Mouse (Mus musculus) embryonic stem cell, embryonic (primary cell): Measurements from ENCODE around the gene Clcn7.

Source experiments
- CTCF ChIA-PET, 4 experiments: fragments of 300-600 bp in 2 of 4; fragments of 350-600 bp in 2 of 4; sonication (Branson Sonifier 250); formaldehyde crosslinking; loops; one replicate each; lab custom pipeline; 2022; ENCODE audit warnings: inconsistent platforms in 2 of 4; lab: Charles Lee
- POLR2A ChIA-PET, 4 experiments: fragments of 300-600 bp in 2 of 4; fragments of 350-600 bp in 2 of 4; sonication (Branson Sonifier 250); formaldehyde crosslinking; loops; one replicate each; lab custom pipeline; 2022; ENCODE audit warnings: antibody characterized with exemption in 4 of 4, inconsistent platforms in 1 of 4; lab: Charles Lee

Gene Clcn7

DNA sequence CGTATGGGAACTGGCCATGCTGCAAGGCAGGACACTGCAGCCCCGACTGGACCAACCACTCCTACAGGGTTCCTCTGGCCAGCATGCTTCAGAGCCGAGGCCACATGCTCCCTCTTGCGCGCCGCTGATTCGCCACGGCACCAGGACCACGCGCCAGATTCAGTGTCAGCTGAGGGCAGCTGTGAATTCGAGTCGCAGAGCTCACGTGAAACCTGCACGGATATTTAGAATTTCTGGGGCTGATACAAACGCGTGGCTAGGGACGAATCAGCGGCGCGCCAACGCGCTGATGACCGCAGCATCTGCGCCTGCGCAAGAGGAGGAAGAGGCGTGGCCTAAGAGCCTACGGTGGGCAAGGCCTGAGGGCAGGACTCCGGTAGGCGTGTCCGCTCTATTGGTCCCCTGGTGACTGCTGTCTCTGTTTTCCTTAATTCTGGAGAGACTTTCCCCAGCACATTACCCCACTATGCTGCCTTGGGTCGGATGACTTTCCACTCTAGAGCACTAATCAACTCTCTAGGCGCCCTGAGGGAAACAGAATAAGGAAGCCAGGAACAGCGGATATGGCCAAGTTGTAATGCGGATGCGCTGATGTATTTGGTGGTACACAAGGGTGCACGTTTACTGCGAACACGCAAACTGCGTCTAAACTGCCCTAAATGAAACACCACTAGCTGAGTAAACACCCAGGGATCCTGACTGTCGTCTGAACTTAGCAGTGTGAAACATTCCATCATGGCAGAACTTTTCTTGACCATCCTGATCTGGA lies 17.3 kb upstream of the Clcn7 start, which contains the start of gene Telo2:
Gene Telo2 (minus strand): TSS at position 304 of the 769 bp plus-strand sequence.
- POLR2A ChIA-PET: interaction anchor here in 3 of 4 experiments (0.6 to 3.1 kb wide), 13 partner anchors 9 to 455 kb away, joined by 3 to 11 read pairs (median 3); partner anchors contain the start of genes BC003965 (in 2 of the 3), Gnptg (in 1 of the 3), Sox8 (in 1 of the 3) and Spsb3 (in 1 of the 3)
- CTCF ChIA-PET: interaction anchor here in 3 of 4 experiments (0.6 to 2.2 kb wide), 8 partner anchors 11 to 246 kb away, joined by 3 to 12 read pairs (median 3); partner anchors contain the start of genes Eme2 (in 1 of the 3), Gnptg (in 1 of the 3), Mrps34 (in 1 of the 3) and Tsr3 (in 1 of the 3)

DNA sequence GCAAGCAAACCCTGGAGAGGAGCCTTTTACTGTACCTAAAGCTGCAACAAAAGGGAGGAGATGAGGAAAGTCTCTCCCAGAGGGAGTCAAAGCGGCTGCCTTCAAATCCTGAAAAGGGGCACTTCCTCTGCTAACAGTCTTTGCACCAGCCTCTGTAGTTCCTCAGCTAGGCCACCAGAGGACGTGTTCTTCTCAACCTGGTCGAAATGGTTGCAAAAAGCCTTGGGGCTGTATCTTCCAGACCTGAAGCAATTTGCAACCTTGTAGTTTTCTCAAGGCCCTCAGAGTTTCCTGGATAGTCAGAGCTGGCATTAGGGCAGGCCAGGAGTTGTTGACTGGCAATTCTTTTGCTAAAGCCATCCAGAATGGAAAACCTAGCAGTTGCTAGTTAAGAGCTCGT lies 15.9 kb upstream of the Clcn7 start:
- CTCF ChIA-PET: interaction anchor here (0.5 to 2.2 kb wide), 21 partner anchors 10 to 1127 kb away, joined by 3 to 13 read pairs (median 3); partner anchors contain the start of genes Fam234a (in 1 of the 4), Gnptg (in 1 of the 4), Tsr3 (in 1 of the 4) and Ube2i (in 1 of the 4)
- POLR2A ChIA-PET: interaction anchor here in 3 of 4 experiments (0.6 to 3.1 kb wide), 20 partner anchors 7 to 751 kb away, joined by 3 to 13 read pairs (median 4); partner anchors contain the start of genes Clcn7 (in 2 of the 3), BC003965 (in 1 of the 3), Mcrip2 (in 1 of the 3) and Ube2i (in 1 of the 3)

DNA sequence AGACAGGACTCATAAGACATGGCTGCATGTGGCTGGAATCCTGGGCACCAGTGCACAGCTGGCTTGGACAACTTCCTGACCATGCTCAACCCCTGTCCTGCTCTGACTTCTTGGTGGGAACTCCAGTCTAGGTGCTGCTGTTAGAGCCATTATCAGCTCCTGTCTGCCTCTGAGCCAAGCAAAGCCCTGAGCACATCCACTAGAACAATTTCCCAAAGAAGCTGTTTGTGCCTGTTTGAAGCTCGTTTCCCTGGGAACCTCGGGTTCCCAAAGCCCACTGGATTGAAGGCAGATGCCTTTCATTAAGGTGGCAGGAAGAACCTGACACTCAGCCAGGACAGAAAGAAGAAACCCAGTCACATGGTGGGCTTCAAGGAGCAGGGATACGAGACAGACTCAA lies 12.8 kb upstream of the Clcn7 start, which contains the start of gene Ptx4:
Gene Ptx4 (plus strand): TSS at position 355 of the 400 bp plus-strand sequence.
- CTCF ChIA-PET: interaction anchor here in 2 of 4 experiments (0.5 to 1.3 kb wide), 3 partner anchors 9 to 241 kb away, joined by 3 to 6 read pairs (median 4); no protein-coding TSS in a partner anchor
- POLR2A ChIA-PET: interaction anchor here in 3 of 4 experiments (0.6 to 0.7 kb wide), 3 partner anchors 52 to 129 kb away, joined by 3 to 5 read pairs (median 4); no protein-coding TSS in a partner anchor

DNA sequence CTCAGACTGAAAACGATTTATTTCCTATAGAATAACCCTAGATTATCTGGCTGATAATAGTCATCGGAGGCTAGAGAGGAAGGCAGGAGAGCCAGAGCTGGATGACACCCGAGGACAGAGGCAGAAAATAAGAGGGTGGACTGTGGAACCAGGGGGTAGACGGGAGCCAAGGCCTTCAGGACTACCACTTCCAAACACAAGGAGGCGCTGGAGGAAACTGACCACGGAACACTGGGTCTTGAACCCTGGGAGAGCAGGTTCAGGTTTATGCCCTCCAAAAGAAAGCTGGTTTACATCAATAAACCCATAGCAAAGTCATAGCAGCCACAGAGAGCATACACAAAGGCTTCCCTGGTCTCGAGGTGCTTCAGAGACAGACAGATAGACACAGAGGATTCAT lies 9.2 kb upstream of the Clcn7 start:
- ChIA-PET CTCF (interaction anchor here in 3 of 4 experiments (0.7 to 1.2 kb wide), 4 partner anchors 16 to 161 kb away, joined by 3 read pairs; no protein-coding TSS in a partner anchor), POLR2A (interaction anchor here in 1 of 4 experiments (0.6 to 2.4 kb wide), 4 partner anchors 8 to 535 kb away, joined by 3 to 11 read pairs (median 6); partner anchors contain the start of gene Telo2)

DNA sequence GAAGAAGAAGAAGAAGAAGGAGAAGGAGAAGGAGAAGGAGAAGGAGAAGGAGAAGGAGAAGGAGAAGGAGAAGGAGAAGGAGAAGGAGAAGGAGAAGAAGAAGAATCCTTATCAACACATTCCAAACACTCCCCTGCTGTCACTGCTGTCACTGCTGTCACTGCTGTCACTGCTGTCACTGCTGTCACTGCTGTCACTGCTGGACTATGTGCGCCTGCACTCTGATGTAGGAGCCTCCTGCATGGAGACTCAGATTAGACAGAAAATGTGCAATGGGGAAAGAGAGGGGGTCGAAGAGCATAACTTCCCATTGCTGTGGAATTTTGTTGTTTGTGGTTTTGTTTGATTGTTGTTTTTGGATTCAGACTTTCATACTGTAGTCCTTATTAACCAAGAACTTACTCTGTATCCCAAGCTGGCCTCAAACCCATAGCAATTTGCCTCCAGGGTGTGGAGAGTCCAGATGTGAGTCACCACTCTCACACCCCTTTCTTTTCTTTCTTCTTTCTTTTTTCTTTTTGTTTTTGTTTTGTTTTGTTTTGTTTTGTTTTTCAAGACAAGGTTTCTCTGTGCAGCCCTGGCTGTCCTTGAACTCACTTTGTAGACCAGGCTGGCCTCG lies 7.6 kb upstream of the Clcn7 start:
- ChIA-PET CTCF (interaction anchor here in 3 of 4 experiments (0.6 kb wide), 3 partner anchors 145 to 659 kb away, joined by 3 to 4 read pairs (median 3); no protein-coding TSS in a partner anchor), POLR2A (interaction anchor here in 2 of 4 experiments (0.6 to 2.4 kb wide), 8 partner anchors 9 to 534 kb away, joined by 3 to 19 read pairs (median 4); partner anchors contain the start of genes Telo2 (in 1 of the 2) and Ube2i (in 1 of the 2))

DNA sequence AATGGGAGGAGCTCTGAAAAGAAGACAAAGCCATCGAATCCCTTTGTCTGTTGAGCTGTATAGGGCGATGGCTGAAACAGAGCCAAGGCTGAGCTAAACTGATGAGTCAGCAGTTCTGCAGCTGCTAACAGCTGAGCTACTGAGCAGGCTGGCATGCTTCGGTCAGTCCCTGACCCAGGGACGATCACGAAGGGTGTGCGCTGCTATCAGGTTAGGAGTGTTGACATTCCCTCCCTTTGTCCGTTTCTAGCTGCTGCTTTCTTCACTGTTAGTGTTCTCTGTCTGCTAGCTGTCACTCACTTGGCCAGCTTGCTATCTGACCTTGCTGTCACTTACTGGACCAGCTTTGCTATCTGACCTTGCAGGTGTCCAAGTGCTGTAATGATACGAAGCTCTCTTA lies 6.1 kb upstream of the Clcn7 start:
- ChIA-PET CTCF (interaction anchor here in 3 of 4 experiments (0.5 to 2.1 kb wide), 11 partner anchors 10 to 878 kb away, joined by 3 to 12 read pairs (median 4); partner anchors contain the start of genes Gnptg (in 1 of the 3), Tsr3 (in 1 of the 3) and Ube2i (in 1 of the 3)), POLR2A (interaction anchor here in 3 of 4 experiments (0.5 to 2.5 kb wide), 30 partner anchors 8 to 443 kb away, joined by 3 to 19 read pairs (median 4); partner anchors contain the start of genes BC003965 (in 3 of the 3), Gnptg (in 3 of the 3), Tsr3 (in 3 of the 3) and Hs3st6 (in 1 of the 3))

DNA sequence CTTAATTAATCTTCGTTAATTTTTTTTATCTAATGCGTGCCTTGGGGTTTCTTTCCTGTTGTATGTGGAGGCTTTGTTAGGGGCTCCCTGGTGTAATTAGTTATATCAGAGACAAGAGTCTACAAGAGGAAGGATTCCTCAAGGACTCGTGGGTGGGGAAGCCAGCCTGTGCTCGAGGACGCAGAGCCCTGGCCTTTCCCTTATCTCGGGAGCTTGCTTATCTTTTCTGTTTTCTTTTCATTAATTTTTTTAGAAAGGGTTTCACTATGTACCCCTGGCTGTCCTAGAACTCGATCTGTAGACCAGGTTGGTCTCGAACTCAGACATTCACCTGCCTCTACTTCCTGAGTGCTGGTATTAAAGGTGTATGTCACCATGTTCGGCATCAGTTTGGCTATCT lies 5.5 kb upstream of the Clcn7 start:
- ChIA-PET POLR2A (interaction anchor here in 3 of 4 experiments (0.8 to 2.5 kb wide), 19 partner anchors 9 to 375 kb away, joined by 3 to 19 read pairs (median 4); partner anchors contain the start of genes BC003965 (in 3 of the 3), Gnptg (in 1 of the 3), Hs3st6 (in 1 of the 3) and Telo2 (in 1 of the 3)), CTCF (interaction anchor here in 3 of 4 experiments (0.7 to 2.1 kb wide), 6 partner anchors 10 to 158 kb away, joined by 3 to 12 read pairs (median 5); no protein-coding TSS in a partner anchor)

DNA sequence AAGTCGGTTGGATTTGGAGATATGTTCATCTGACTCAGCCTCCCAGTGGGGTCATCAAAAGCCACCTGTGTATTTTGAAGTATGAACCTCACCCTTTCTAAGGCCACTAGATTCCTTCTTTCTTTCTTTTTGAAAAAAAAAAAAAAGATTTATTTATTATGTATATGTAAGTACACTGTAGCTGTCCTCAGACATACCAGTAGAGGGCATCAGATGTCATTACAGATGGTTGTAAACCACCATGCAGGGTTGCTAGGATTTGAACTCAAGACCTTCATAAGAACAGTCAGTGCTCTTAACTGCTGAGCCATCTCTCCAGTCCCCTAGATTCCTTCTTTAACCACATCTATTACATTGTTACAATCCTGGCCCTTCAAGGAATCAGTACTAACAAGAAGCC lies 3.1 kb upstream of the Clcn7 start:
- CTCF ChIA-PET: interaction anchor here in 3 of 4 experiments (0.6 to 1.5 kb wide), 8 partner anchors 8 to 480 kb away, joined by 3 to 5 read pairs (median 4); partner anchors contain the start of gene Ptx4 (in 1 of the 3)

DNA sequence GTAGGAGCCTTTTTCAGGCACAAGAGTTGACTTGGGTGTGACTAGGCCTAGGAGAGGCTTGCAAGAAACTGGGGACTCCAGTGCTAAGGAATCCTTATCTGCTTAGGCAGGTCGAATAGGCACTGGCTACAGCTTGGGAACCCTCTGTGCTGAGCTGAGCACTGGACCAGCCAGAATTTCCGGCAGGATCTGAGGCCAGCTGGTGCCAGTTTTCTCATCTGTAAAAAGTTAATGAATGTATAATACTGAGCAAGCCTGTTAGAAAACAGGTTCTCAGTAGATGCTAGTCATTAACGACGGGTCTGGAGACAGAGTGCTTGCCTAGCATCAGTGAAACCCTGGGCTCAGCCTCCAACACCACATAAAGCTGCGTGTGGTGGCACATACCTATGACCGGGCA lies 2.4 kb downstream of the Clcn7 start:
- POLR2A ChIA-PET: interaction anchor here in 3 of 4 experiments (0.5 to 2.4 kb wide), 10 partner anchors 8 to 787 kb away, joined by 3 to 7 read pairs (median 4); partner anchors contain the start of gene BC003965 (in 2 of the 3)
- CTCF ChIA-PET: no interaction called here

More for the DNA sequence above, 3.1 kb upstream of the Clcn7 start:
- POLR2A ChIA-PET: interaction anchor here in 2 of 4 experiments (1.1 to 1.7 kb wide), 5 partner anchors 10 to 105 kb away, joined by 3 to 4 read pairs (median 3); no protein-coding TSS in a partner anchor

DNA sequence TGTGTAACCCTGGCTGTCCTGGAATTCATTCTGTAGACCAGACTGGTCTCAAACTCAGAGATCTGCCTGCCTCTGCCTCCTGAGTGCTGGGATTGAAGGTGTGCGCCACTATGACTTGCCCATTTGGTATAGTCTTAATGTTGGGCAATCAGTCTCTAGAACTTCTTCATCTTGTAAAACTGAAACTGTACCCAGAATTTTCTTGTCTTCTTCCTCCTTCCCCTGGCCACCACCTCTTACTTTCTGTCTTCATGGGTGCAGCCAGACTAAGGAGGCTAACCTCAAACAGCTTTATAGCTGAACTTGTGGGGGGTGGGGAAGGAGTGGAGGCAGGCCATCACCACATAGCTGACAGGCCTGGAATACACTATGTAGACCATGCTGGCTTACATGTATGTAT lies 5.6 kb downstream of the Clcn7 start:
- ChIA-PET POLR2A (interaction anchor here in 2 of 4 experiments (1.1 to 2.6 kb wide), 4 partner anchors 11 to 134 kb away, joined by 3 to 7 read pairs (median 4); no protein-coding TSS in a partner anchor), CTCF (interaction anchor here in 1 of 4 experiments (0.6 to 1.1 kb wide), 2 partner anchors 22 to 366 kb away, joined by 3 read pairs; no protein-coding TSS in a partner anchor)

DNA sequence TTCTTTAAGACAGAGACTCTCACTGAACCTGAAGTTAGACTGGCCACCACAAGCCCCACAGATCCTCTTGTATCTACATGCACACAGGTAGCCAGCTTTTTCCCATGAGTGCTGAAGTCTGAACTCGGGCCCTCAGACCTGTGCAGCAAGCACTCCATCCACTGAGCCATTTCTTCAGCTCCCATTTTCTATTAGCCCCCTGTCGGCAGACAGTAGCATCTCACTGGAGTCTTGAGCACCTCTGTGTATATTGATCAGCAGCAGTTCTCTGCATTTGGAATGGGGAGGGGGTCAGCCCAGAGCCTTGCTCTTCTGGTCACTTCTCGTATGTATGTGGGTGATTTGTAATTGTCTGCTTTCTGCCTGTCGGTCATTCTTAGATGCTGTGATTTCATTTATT lies 6.8 kb downstream of the Clcn7 start:
- CTCF ChIA-PET: interaction anchor here (0.6 to 1.5 kb wide), 16 partner anchors 10 to 1369 kb away, joined by 3 to 12 read pairs (median 4); partner anchors contain the start of gene Tmem204 (in 1 of the 4)
- POLR2A ChIA-PET: interaction anchor here in 2 of 4 experiments (0.6 to 2.6 kb wide), 11 partner anchors 10 to 717 kb away, joined by 3 to 7 read pairs (median 3); partner anchors contain the start of gene BC003965 (in 1 of the 2)

DNA sequence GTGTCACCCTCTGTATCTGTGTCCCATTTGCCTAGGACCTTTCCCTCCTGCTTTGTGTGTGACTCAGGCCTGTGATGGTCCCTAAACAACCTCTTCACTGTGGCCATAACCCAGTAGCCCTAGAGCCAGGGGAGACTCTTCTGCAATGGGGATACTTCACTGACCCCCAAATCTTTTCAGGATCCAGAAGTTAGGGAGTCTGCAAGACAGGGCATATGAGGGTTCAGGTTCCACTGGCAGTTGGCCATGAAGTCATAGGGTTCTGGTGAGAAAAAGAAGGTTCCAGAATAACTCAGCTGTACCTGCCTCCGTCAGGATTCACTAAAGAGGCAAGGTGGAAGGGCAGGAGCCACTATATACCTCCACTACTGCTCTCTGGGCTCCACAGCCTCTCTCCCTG lies 29.0 kb downstream of the Clcn7 start, which contains the start of gene Ccdc154:
Gene Ccdc154 (plus strand): TSS at position 301 of the 400 bp plus-strand sequence.
- POLR2A ChIA-PET: interaction anchor here in 1 of 4 experiments (0.9 to 1.8 kb wide), 7 partner anchors 9 to 81 kb away, joined by 3 to 5 read pairs (median 4); partner anchors contain the start of gene BC003965
- CTCF ChIA-PET: no interaction called here

DNA sequence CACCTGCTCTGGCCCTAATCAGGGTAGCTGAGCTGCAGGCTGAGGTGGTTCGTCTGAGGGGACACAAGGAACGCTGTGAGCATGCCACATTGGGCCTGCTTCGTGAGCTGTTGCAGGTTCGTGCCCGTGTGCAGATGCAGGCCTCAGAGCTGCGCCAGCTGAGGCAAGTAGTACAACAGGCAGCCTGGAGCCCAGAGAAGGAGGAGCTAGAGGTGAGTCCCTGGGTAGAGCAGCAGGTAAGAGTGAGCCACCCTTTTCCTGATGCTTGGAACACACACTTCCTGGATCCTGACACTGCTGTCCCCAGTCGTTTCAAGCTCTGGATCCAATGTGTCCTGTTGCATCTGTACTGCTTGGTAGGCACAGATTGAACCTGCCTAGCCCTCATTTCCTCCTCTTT lies 30.2 kb downstream of the Clcn7 start:
- POLR2A ChIA-PET: interaction anchor here (0.6 to 1.8 kb wide), 15 partner anchors 8 to 405 kb away, joined by 3 to 6 read pairs (median 4); partner anchors contain the start of genes BC003965 (in 3 of the 4), Gm38655 (in 1 of the 4) and Mapk8ip3 (in 1 of the 4)
- CTCF ChIA-PET: interaction anchor here in 1 of 4 experiments (1.0 to 1.4 kb wide), 2 partner anchors 39 to 46 kb away, joined by 3 to 4 read pairs; no protein-coding TSS in a partner anchor

DNA sequence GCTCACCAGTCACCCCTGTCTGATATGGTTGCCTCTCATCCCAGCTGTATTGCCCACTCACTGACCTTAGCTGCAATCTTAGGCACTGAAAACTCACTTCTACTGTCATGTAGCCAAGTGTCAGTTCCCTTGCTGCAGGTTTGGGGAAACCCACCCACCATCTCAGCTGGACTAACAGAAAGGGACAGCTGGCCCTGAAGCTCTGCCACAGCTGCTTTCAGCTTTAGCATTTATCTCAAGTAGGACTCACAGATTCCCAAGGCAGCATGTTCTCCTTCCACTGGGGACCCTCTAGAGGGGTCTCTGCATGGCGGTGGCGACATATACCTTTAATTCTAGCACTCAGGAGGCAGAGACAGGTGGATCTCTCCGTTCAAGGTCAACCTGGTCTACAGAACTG lies 31.6 kb downstream of the Clcn7 start:
- ChIA-PET CTCF (interaction anchor here in 2 of 4 experiments (0.5 to 1.4 kb wide), 2 partner anchors 48 to 1104 kb away, joined by 3 to 4 read pairs; no protein-coding TSS in a partner anchor), POLR2A (interaction anchor here in 2 of 4 experiments (1.7 to 5.4 kb wide), 3 partner anchors 19 to 228 kb away, joined by 4 to 35 read pairs (median 20); partner anchors contain the start of genes BC003965 (in 2 of the 2) and Mapk8ip3 (in 1 of the 2))

DNA sequence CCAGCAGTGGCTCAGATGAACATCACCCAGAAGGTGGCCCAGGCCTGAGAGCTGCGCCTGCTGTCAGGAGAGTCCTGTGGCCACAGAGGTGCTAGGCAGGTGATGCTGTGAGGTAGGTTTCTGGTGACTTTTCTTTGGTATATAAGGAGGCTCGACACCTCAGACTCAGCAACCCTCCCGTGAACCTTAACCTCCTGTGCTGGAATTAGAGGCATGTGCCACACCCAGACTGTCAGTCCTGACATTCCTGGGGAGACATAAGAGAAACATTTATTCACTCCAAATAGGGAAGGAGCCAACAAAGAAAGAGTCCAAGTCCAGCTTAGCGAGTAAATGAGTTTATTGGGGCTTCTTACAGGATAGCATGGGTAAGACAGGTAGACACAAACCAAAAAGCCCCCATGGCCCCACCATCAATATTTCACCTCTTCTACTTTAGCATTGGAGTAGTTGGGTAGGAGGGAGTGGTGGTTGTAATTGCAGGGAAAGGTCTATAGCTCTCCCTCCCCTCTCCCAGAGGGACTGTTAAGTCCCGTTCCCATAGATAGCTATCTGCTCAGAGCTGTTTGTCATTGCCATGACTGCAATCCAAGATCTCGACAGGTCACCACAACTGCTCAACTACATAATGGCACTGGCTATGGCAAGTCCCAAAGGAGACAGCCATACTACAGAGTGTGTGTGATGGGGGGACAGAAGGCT lies 32.9 kb downstream of the Clcn7 start:
- ChIA-PET POLR2A (interaction anchor here in 2 of 4 experiments (1.0 to 5.4 kb wide), 5 partner anchors 11 to 20 kb away, joined by 3 to 35 read pairs (median 7); partner anchors contain the start of gene BC003965 (in 2 of the 2)), CTCF (interaction anchor here in 2 of 4 experiments (0.7 to 0.9 kb wide), 2 partner anchors 13 to 26 kb away, joined by 3 to 4 read pairs; no protein-coding TSS in a partner anchor)
